Mouse (Mus musculus): ENCODE measurements at regions not wholly inside any gene's neighbourhood (a gene's known extent, or its start where the extent isn't known, plus 50 kb on each side); places are given as distances from the start of the nearest gene placed in this dataset.

DNA sequence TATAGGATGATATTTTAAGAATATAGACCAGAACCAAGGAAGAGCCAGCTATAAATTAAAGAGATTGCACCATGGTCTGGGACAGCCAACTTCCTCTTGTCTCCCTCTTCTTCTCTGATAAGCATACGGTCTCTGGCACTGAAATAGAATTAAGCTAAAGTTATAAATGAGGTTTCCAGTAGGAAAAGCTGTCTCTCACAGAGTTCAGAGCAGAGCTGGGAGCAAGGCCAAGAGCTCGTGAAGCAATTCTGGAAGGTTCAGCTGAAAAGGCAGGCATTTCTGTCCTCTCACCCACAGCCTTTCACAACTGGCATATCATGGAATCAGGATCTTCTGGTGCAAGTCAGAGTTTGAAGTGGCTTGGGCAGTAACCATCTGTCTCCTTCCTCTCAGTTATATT is 1247.8 kb downstream of the Agbl1 start:
- TF ChIP-seq CTCF (conservative IDR thresholded peaks at IDR 0.05; ENCODE audit: low read length) (no peak), NANOG (IDR thresholded peaks at IDR 0.05; ENCODE audit: borderline replicate concordance, low read length) (no peak), POU5F1 (IDR thresholded peaks at IDR 0.05; ENCODE audit: borderline replicate concordance, low read length) (no peak)
